Mouse (Mus musculus) bone marrow macrophage, adult 2 months (primary cell): ENCODE measurements at regions not wholly inside any gene's neighbourhood (a gene's known extent, or its start where the extent isn't known, plus 50 kb on each side); places are given as distances from the start of the nearest gene placed in this dataset.
"Not testable (repeated sequence)": the region's sequence is repeated elsewhere in the genome, so short reads cannot be mapped to it uniquely, and the experiment has no call there.

Source experiments
- CTCF ChIP-seq: IDR thresholded peaks from 2 replicates; pipeline ENCODE4 v1.5.1; 2012; ENCODE audit warnings: low read depth, mild to moderate bottlenecking, low read length, moderate library complexity
- POLR2A ChIP-seq: IDR thresholded peaks from 2 replicates; pipeline ENCODE4 v1.6.1; 2012; ENCODE audit warnings: mild to moderate bottlenecking, low read depth, low read length, borderline replicate concordance

DNA sequence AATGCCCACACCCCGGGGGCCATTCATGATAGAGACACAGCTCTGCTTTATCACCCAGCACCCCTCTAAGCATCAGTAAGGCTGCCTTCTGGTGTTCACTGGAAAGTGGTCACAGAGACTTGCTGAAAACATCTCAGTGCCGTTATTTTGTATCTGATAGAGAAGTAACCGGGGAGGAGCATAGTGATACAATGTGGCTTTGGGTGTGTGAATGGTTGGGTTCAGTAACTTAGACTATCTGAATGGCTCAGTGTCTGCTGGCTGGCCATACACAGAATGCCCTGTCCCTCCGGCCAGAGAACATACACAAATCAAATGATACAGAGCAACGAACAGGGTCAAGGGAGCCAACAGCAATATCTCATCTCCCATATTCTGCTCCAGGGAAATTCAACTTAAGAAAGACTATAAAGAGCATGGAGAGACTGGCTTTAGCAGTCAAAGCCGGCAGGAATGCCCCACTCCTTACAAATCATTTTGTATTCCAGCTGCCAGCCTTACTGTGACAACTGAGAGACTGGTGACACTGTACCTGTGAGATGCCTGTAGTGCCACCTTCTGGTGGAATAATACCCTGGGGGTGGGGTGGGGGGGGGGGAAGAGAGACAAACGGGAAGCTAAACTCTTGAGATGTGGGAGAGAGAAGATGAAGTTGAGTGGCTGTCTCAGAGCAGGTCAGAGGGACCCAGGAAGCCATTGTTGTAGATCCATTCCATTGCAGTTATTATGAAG is 102.7 kb downstream of the Tcp10c start:
- TF ChIP-seq CTCF, POLR2A: not testable (repeated sequence)
